Mouse (Mus musculus): ENCODE data around the gene Stom.
A peak's percentile ranks its signal among the peaks of the same experiment; 100 is the strongest.

DNA sequence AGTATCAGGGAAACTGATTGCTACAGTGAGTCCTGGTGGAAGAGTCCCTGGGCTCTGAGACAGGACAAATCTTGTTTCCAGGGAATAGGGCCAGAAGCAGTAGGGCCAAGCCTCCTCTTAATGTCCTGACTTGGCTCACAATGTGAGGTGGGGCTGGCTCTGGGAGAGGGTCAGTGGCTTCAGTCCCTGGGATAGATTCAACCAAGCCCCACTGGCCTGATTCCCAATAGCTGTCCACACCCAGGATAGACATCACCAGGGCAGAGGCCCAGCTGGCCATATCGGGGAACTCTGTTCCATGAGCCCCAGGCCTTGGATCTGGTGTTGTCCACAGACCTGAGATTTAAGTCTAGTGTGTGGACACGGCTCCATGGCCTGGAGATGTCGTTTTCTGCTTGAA, 59.1 kb downstream of the Stom start:
- TF ChIP-seq EP300 (IDR thresholded peaks at IDR 0.05; ENCODE audit: insufficient read depth, low read depth, low read length) (peak; percentile 87; the same call in 1 of the 2 replicates), POLR2A (IDR thresholded peaks at IDR 0.05; ENCODE audit: insufficient read depth, low read depth, low read length) (no peak; the same call in 1 of the 2 replicates)
